Mouse (Mus musculus) E14TG2a.4 (cell line): Measurements from ENCODE around the gene Gins3.

Source experiments
- CTCF ChIP-seq: conservative IDR thresholded peaks from 2 replicates; pipeline ENCODE4 v1.5.1; 2014; ENCODE audit warnings: low read length
- NANOG ChIP-seq: IDR thresholded peaks from 2 replicates; pipeline ENCODE4 v1.6.1; 2014; ENCODE audit warnings: borderline replicate concordance, low read length, mixed read lengths
- POU5F1 ChIP-seq: IDR thresholded peaks from 2 replicates; pipeline ENCODE4 v1.6.1; 2014; ENCODE audit warnings: low read length, borderline replicate concordance

DNA sequence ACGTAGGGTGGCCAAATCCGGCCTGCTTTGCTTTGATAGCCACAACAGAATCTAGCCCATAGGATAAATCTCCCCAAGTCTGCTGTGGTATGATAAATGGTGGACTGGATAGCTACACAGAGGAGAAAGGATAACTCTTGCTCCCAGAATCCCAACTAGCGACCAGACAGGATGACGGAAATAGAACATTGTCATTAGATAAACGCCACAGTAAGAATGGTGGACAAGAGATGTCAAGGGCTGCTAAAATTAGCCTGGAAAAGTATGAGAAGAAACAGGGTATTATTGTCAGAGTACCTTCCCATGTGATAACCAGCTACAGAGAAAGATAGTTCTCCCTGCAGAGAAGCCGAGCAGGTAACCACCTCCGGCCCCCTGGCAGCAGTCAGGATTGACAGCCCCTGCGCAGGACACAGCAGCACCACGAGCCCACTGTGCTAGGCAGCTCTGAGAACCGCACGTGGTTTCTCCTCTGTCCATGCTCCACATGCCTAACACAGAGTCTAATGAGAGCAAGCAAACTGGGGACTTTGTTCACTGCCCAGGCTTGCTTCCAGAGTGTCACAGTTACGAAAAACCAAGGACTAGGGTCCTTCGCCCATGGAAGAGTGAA, 57.8 kb downstream of the Gins3 start:
- TF ChIP-seq CTCF (peak; percentile 36), POU5F1 (no peak), NANOG (no peak)
